Mouse (Mus musculus): ENCODE data around the gene Entpd7.

Gene Entpd7

DNA sequence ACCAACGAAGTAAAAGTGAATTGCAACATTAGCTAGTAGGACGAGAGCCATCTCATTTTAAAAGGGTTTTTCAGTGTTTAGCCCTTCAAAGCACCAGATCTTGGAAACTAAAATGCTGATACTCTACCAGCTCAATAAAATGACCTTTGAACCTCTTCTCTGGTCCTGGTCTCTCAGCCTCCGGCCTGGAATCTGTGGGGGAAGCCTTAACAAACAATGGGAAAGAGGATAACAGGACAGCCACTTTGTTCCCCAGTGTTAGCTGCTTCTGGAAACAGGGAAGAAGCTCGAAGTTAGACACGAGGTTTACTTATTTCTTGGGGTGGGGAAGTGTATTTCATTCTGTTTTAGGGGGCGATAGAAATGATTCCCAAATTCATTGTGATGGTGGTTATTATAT, 82.8 kb downstream of the Entpd7 start:
- DNase-seq, result no peak

DNA sequence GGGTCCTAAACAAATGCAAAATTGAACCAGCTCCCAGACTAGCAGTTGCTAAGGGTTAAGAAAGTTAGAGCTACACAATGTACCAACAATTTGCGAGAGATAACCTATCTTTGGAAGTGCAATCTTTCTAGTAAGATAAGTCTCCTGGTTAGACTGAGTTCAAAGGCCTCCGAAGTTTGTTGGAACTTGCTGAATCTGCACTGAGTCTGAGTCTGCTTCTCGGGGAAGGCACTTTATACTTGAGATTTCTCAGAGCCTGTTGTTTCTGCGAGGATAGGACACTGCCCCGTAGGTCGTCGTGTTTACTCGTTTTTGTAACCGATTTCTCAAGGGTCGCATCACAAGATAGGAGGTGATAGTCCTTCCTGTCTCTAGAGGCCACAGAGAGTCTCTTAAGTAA, 86.0 kb downstream of the Entpd7 start:
- DNase-seq, result no peak

GRCm38 (mm10) chr19:43776561-43776960, 87.1 kb downstream of the Entpd7 start:
- DNase-seq, result no peak

DNA sequence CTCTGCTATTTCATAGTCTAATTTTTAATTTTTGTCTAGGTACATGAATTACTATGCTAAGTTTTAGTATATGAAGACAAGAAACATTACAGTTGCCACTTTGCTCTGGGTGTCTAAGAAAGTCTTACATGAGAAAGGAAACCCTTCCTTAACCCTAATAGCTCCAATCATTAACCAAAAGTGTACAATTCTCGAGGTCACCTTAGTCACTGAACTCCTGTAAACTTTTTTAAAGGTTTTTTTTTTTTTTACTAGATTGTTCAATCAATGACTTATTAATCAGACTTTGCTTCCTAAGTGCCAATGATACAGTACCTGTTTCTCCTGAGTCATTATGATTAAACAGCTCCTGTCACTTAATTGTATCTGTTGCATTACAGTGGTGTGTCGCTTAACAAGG, 87.8 kb downstream of the Entpd7 start:
- no peak for DNase-seq

DNA sequence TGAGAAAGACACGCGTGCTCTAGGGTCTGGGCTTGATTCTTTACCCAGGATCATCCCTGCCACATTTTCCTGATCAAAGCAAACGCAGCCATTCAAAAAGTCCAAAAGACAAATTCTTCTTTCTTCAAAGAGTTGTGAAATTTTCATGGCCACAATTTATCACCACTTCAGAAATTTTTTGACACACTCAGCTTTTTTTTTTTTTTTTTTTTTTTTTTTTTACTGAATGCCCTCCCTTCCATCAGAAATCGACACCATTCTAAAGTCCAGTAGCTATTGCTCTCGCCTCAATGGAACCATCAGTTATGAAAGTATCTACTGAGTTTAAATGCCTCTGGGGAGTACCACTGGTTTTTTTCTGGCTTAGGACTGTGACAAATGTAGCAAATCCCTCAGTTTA, 90.9 kb downstream of the Entpd7 start:
- no peak for DNase-seq

DNA sequence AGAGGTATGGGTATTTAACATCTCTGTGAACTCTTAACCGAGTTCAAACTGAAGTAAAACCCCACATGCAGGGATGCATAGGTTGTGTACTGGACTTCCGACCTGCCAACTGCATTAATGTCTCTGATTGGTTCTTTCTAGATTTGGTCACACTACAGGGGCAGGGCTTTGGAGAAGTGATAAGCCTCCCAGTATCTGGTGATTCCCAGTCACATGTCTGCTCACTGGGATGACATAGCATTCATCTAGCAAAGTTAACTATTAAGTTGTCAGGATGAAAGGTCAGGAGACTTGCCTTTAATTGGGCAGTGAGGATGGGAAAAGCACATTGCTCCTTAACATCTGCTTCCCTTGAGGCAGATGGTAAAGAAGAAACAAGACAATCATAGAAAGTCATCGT, 92.5 kb downstream of the Entpd7 start, which contains the start of gene Abcc2:
Abcc2 (plus strand) TSS at position 213 of the 400 bp plus-strand sequence.
- DNase-seq, result no peak

All from cerebellum, adult 9-11 months (tissue).